Mouse (Mus musculus) hindbrain, embryonic 11.5 days (tissue): ENCODE measurements around the gene Gpam. TPM values are rescaled to one million over a fixed set of nuclear protein-coding genes. Genes with fewer than 3 reads are reported as not detected.

Experiments
- ATAC-seq: fragments of 200-750 bp; cut with Nextera tagmentation; 2 replicates; pipeline ENCODE4 v1.8.0; 2017; ENCODE audit warnings: mild to moderate bottlenecking, moderate TSS enrichment, moderate library complexity; ENCODE audit not compliant: low FRiP score
- DNase-seq: peaks from one replicate; pipeline ENCODE4 v3.0.0-alpha.2; 2015; ENCODE audit warnings: low spot score
- H3K27ac ChIP-seq: fragments of 300-500 bp; sonication (generic); 2 replicates; pipeline ENCODE4 v1.5.1; 2014; ENCODE audit warnings: mild to moderate bottlenecking, low read depth, low read length
- H3K27me3 ChIP-seq: fragments of 300-500 bp; sonication (generic); 2 replicates; pipeline ENCODE4 v1.6.1; 2014; ENCODE audit warnings: mild to moderate bottlenecking, low read length, moderate library complexity, mixed read lengths; ENCODE audit not compliant: control insufficient read depth, insufficient read depth
- H3K36me3 ChIP-seq: fragments of 300-500 bp; sonication (generic); 2 replicates; pipeline ENCODE4 v1.6.1; 2014; ENCODE audit warnings: mild to moderate bottlenecking, low read length, moderate library complexity, mixed read lengths; ENCODE audit not compliant: control insufficient read depth, insufficient read depth
- H3K4me1 ChIP-seq: fragments of 300-500 bp; sonication (generic); replicated peaks from 2 replicates; pipeline ENCODE4 v1.6.1; 2014; ENCODE audit warnings: low read length, mixed read lengths; ENCODE audit not compliant: control insufficient read depth, insufficient read depth
- H3K4me2 ChIP-seq: fragments of 300-500 bp; sonication (generic); replicated peaks from 2 replicates; pipeline ENCODE4 v1.6.1; 2014; ENCODE audit warnings: mild to moderate bottlenecking, low read depth, low read length
- H3K4me3 ChIP-seq: fragments of 300-500 bp; sonication (generic); 2 replicates; pipeline ENCODE4 v1.5.1; 2014; ENCODE audit warnings: low read depth, low read length
- H3K9ac ChIP-seq: fragments of 300-500 bp; sonication (generic); 2 replicates; pipeline ENCODE4 v1.6.1; 2014; ENCODE audit warnings: low read depth, low read length
- H3K9me3 ChIP-seq: fragments of 300-500 bp; sonication (generic); 2 replicates; pipeline ENCODE4 v1.6.1; 2016; ENCODE audit warnings: low read length; ENCODE audit not compliant: control insufficient read depth
- WGBS: fragments of 180-500 bp; shearing (Covaris S2); extraction: QIAGEN DNeasy Blood & Tissue Kit; methylation state at CpG from one replicate; pipeline ENCODE4 v1.1.7; 2014; 5-methylcytosine and 5-hydroxymethylcytosine counted together
- polyA plus RNA-seq: library from polyadenylated mRNA; unstranded; fragments of >200 nt; fragmentation: Nextera tagmentation; extraction: Ambion mirVana; gene quantifications from 2 replicates; pipeline ENCODE4 v1.2.1, GENCODE M21; 2014

Gpam gene
- polyA plus RNA-seq, 1 experiment from 2014 or later = 17.5 TPM

GRCm38 (mm10) chr19:55073004-55073403, 54.0 kb downstream of the Gpam start:
- DNase-seq (peak; percentile 7), ATAC-seq (no peak)
- H3K4me2 ChIP-seq = no peak overlapping the region
- 88% methylated on average over 3 of the region's 3 CpGs for WGBS
- H3K9me3 ChIP-seq = no peaks in the 10 kb centered on the region
- H3K9ac ChIP-seq = no peak overlapping the region
- H3K27me3 ChIP-seq = no peaks in the 10 kb centered on the region
- H3K27ac ChIP-seq = no peak overlapping the region
- H3K36me3 ChIP-seq = peaks cover 9% of the 10 kb centered on the region
- no peak overlapping the region for H3K4me3 ChIP-seq
- 0 out of 2 replicates have a peak, but pooled peaks cover 3% of the 10 kb centered on the region for H3K4me1 ChIP-seq

GRCm38 (mm10) chr19:55069054-55069453, 58.0 kb downstream of the Gpam start:
- Histone ChIP-seq H3K9ac (no peak overlapping the region), H3K4me2 (no peak overlapping the region), H3K27ac (no peak overlapping the region), H3K4me1 (no peaks in the 10 kb centered on the region), H3K36me3 (peaks cover 4% of the 10 kb centered on the region; the same call in 1 of the 2 replicates), H3K9me3 (no peaks in the 10 kb centered on the region), H3K4me3 (no peak overlapping the region), H3K27me3 (no peaks in the 10 kb centered on the region)
- ATAC-seq (no peak), DNase-seq (no peak)
- WGBS = 95% methylated on average over 8 of the region's 8 CpGs

GRCm38 (mm10) chr19:55063272-55063671, 63.8 kb downstream of the Gpam start:
- Histone ChIP-seq H3K4me3 (no peak overlapping the region), H3K36me3 (no peaks in the 10 kb centered on the region), H3K27ac (no peak overlapping the region), H3K9me3 (no peaks in the 10 kb centered on the region), H3K4me2 (no peak overlapping the region), H3K4me1 (peaks cover 4% of the 10 kb centered on the region; the same call in 1 of the 2 replicates), H3K9ac (no peak overlapping the region), H3K27me3 (no peaks in the 10 kb centered on the region)
- DNase-seq (peak; percentile 46), ATAC-seq (0 out of 2 replicates have a peak, but pooled peaks have one; percentile 20)
- WGBS = 31% methylated on average over 6 of the region's 6 CpGs

DNA sequence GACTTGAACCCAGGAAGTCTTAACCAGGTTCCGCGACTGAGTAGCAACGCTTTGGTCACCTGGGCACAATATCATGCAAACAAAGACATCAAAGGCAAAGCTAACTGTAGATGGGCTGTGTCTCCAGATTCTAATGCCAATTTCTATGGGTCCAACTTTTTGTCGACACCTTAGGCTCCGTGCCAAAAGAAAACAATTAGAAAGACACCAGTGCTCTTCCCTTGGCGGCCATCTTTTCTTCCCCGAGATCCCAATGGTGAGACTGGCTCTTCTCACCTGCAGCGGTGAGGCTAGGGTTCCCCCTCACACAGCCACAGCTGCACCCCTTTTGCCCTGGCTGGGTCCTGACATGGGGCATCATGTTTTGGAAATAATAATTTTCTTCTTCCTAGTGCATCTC, 64.5 kb downstream of the Gpam start:
- Histone ChIP-seq H3K9ac (no peak overlapping the region), H3K36me3 (no peaks in the 10 kb centered on the region), H3K27me3 (no peaks in the 10 kb centered on the region), H3K4me3 (no peak overlapping the region), H3K27ac (no peak overlapping the region), H3K4me1 (peaks cover 4% of the 10 kb centered on the region; the same call in 1 of the 2 replicates), H3K4me2 (no peak overlapping the region), H3K9me3 (no peaks in the 10 kb centered on the region)
- DNase-seq (no peak), ATAC-seq (no peak)
- WGBS = 90% methylated on average over 8 of the region's 8 CpGs

- Histone ChIP-seq H3K9me3 (no peaks in the 10 kb centered on the region), H3K4me3 (no peak overlapping the region), H3K4me2 (no peak overlapping the region), H3K9ac (no peak overlapping the region), H3K27me3 (no peaks in the 10 kb centered on the region), H3K36me3 (no peaks in the 10 kb centered on the region), H3K27ac (no peak overlapping the region), H3K4me1 (peaks cover 4% of the 10 kb centered on the region; the same call in 1 of the 2 replicates)
- ATAC-seq = peak; percentile 39; the same call in 1 of the 2 replicates
- WGBS = 34% methylated on average over 4 of the region's 5 CpGs
- DNase-seq = peak; percentile 81
Measured at GRCm38 (mm10) chr19:55061951-55062350, 65.1 kb downstream of the Gpam start.

DNA sequence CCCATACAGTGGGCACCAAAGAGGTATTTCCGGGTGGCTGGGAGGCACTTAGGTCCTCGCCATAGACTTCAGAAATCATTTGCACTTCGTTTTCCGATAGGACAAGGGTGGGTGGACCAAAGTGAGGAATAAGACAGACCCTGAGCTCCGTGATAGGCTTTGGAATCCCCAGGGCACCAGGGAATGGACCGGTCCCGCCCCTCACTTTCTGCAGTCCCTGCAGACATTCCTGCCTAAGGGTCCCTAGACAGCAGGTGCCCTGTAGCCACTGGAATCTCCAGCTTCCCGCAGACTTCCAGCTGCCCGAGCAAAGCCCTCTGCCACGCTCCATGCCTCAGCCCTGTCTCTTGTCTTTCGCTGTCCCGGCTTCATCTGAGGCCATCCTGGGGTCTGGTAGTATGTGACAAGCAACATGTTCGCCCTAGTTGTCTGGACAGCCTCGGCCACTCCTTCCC, 65.6 kb downstream of the Gpam start:
- no peaks in the 10 kb centered on the region for H3K27me3 ChIP-seq
- no peak overlapping the region for H3K27ac ChIP-seq
- H3K4me1 ChIP-seq = peaks cover 4% of the 10 kb centered on the region; the same call in 1 of the 2 replicates
- peak; percentile 53 for ATAC-seq
- H3K9me3 ChIP-seq = no peaks in the 10 kb centered on the region
- H3K4me2 ChIP-seq = peak overlapping the region; percentile 45
- H3K9ac ChIP-seq = 0 out of 2 replicates have a peak overlapping the region, but pooled peaks have one; percentile 16
- H3K36me3 ChIP-seq = no peaks in the 10 kb centered on the region
- H3K4me3 ChIP-seq = no peak overlapping the region
- WGBS = 8% methylated on average over 14 of the region's 14 CpGs
- peak; percentile 47 for DNase-seq

GRCm38 (mm10) chr19:55060964-55061363, 66.1 kb downstream of the Gpam start:
- H3K4me3 ChIP-seq = no peak overlapping the region
- no peaks in the 10 kb centered on the region for H3K27me3 ChIP-seq
- peak; percentile 88 for DNase-seq
- H3K36me3 ChIP-seq = no peaks in the 10 kb centered on the region
- H3K27ac ChIP-seq = no peak overlapping the region
- 5% methylated on average over 7 of the region's 7 CpGs for WGBS
- no peaks in the 10 kb centered on the region for H3K9me3 ChIP-seq
- no peak overlapping the region for H3K9ac ChIP-seq
- H3K4me2 ChIP-seq = peak overlapping the region; percentile 45
- peaks cover 4% of the 10 kb centered on the region; the same call in 1 of the 2 replicates for H3K4me1 ChIP-seq
- peak; percentile 61 for ATAC-seq

GRCm38 (mm10) chr19:55057483-55057882, 69.6 kb downstream of the Gpam start:
- H3K4me1 ChIP-seq = peaks cover 2% of the 10 kb centered on the region; the same call in 1 of the 2 replicates
- 83% methylated on average over 5 of the region's 5 CpGs for WGBS
- DNase-seq = no peak
- H3K27ac ChIP-seq = no peak overlapping the region
- ATAC-seq = no peak
- H3K36me3 ChIP-seq = no peaks in the 10 kb centered on the region
- H3K4me3 ChIP-seq = no peak overlapping the region
- no peak overlapping the region for H3K9ac ChIP-seq
- no peak overlapping the region for H3K4me2 ChIP-seq
- no peaks in the 10 kb centered on the region for H3K9me3 ChIP-seq
- no peaks in the 10 kb centered on the region for H3K27me3 ChIP-seq

- Histone ChIP-seq H3K9ac (no peak overlapping the region), H3K36me3 (no peaks in the 10 kb centered on the region), H3K27me3 (no peaks in the 10 kb centered on the region), H3K27ac (no peak overlapping the region), H3K4me3 (no peak overlapping the region), H3K9me3 (no peaks in the 10 kb centered on the region), H3K4me2 (no peak overlapping the region), H3K4me1 (no peaks in the 10 kb centered on the region)
- DNase-seq (no peak), ATAC-seq (no peak)
- 92% methylated on average over 10 of the region's 10 CpGs for WGBS
Measured at GRCm38 (mm10) chr19:55055634-55056269, 71.3 kb downstream of the Gpam start.
